Mouse (Mus musculus): ENCODE results near the gene Ankrd13d. TPM values are rescaled to one million over a fixed set of nuclear protein-coding genes. Genes with fewer than 3 reads are reported as not detected.

Ankrd13d gene
- polyA plus RNA-seq, 1 experiment from 2014 or later: 1.2 TPM

- Histone ChIP-seq H3K9ac (ENCODE audit: low read depth, low read length) (no peak overlapping the region), H3K27ac (ENCODE audit: low read length) (peak overlapping the region; percentile 16; the same call in 1 of the 2 replicates), H3K9me3 (replicated peaks; ENCODE audit: control insufficient read depth, low read length) (no peaks in the 10 kb centered on the region), H3K4me3 (ENCODE audit: low read depth, low read length) (peak overlapping the region; percentile 15; the same call in 1 of the 2 replicates), H3K4me1 (ENCODE audit: control insufficient read depth, low read depth, low read length) (peaks cover 50% of the 10 kb centered on the region), H3K27me3 (ENCODE audit: control insufficient read depth, insufficient read depth, low read depth, low read length) (no peaks in the 10 kb centered on the region), H3K4me2 (ENCODE audit: low read depth, low read length) (peak overlapping the region; percentile 87; the same call in 1 of the 2 replicates), H3K36me3 (ENCODE audit: control insufficient read depth, insufficient read depth) (no peaks in the 10 kb centered on the region)
- 59% methylated on average over 5 of the region's 5 CpGs for WGBS (ENCODE audit: insufficient replicate concordance)
- no peak for ATAC-seq (ENCODE audit: low read depth)
These were observed 20.7 kb upstream of the Ankrd13d start for GRCm38 (mm10) chr19:4303640-4303995.

GRCm38 (mm10) chr19:4302936-4303639, 20.2 kb upstream of the Ankrd13d start:
- Histone ChIP-seq H3K27me3 (ENCODE audit: control insufficient read depth, insufficient read depth, low read depth, low read length) (no peaks in the 10 kb centered on the region), H3K4me2 (ENCODE audit: low read depth, low read length) (peak overlapping the region; percentile 87), H3K27ac (ENCODE audit: low read length) (peak overlapping the region; percentile 57), H3K9ac (ENCODE audit: low read depth, low read length) (peak overlapping the region; percentile 11; the same call in 1 of the 2 replicates), H3K9me3 (replicated peaks; ENCODE audit: control insufficient read depth, low read length) (no peaks in the 10 kb centered on the region), H3K4me3 (ENCODE audit: low read depth, low read length) (peak overlapping the region; percentile 12; the same call in 1 of the 2 replicates), H3K36me3 (ENCODE audit: control insufficient read depth, insufficient read depth) (no peaks in the 10 kb centered on the region), H3K4me1 (ENCODE audit: control insufficient read depth, low read depth, low read length) (peaks cover 52% of the 10 kb centered on the region)
- 31% methylated on average over 7 of the region's 7 CpGs for WGBS (ENCODE audit: insufficient replicate concordance)
- ATAC-seq (ENCODE audit: low read depth): no peak

GRCm38 (mm10) chr19:4301735-4302651, 19.1 kb upstream of the Ankrd13d start:
- peak overlapping the region; percentile 72 for H3K27ac ChIP-seq (ENCODE audit: low read length)
- no peaks in the 10 kb centered on the region for H3K27me3 ChIP-seq (ENCODE audit: control insufficient read depth, insufficient read depth, low read depth, low read length)
- peaks cover 57% of the 10 kb centered on the region for H3K4me1 ChIP-seq (ENCODE audit: control insufficient read depth, low read depth, low read length)
- H3K9ac ChIP-seq (ENCODE audit: low read depth, low read length): peak overlapping the region; percentile 11; the same call in 1 of the 2 replicates
- H3K9me3 ChIP-seq (replicated peaks; ENCODE audit: control insufficient read depth, low read length): no peaks in the 10 kb centered on the region
- H3K4me3 ChIP-seq (ENCODE audit: low read depth, low read length): peak overlapping the region; percentile 27
- WGBS (ENCODE audit: insufficient replicate concordance): 32% methylated on average over 21 of the region's 21 CpGs
- no peak for ATAC-seq (ENCODE audit: low read depth)
- H3K36me3 ChIP-seq (ENCODE audit: control insufficient read depth, insufficient read depth): no peaks in the 10 kb centered on the region
- H3K4me2 ChIP-seq (ENCODE audit: low read depth, low read length): peak overlapping the region; percentile 87

- no peak for ATAC-seq (ENCODE audit: low read depth)
- Histone ChIP-seq H3K4me1 (ENCODE audit: control insufficient read depth, low read depth, low read length) (peaks cover 60% of the 10 kb centered on the region), H3K4me2 (ENCODE audit: low read depth, low read length) (peak overlapping the region; percentile 30), H3K4me3 (ENCODE audit: low read depth, low read length) (peak overlapping the region; percentile 27; the same call in 1 of the 2 replicates), H3K9me3 (replicated peaks; ENCODE audit: control insufficient read depth, low read length) (no peaks in the 10 kb centered on the region), H3K27me3 (ENCODE audit: control insufficient read depth, insufficient read depth, low read depth, low read length) (no peaks in the 10 kb centered on the region), H3K9ac (ENCODE audit: low read depth, low read length) (0 out of 2 replicates have a peak overlapping the region, but pooled peaks have one; percentile 3), H3K36me3 (ENCODE audit: control insufficient read depth, insufficient read depth) (no peaks in the 10 kb centered on the region), H3K27ac (ENCODE audit: low read length) (peak overlapping the region; percentile 83)
- WGBS (ENCODE audit: insufficient replicate concordance): 40% methylated on average over 11 of the region's 11 CpGs
These were observed 18.2 kb upstream of the Ankrd13d start for GRCm38 (mm10) chr19:4300852-4301734.

GRCm38 (mm10) chr19:4300271-4300704, 17.4 kb upstream of the Ankrd13d start:
- peak; percentile 59 for ATAC-seq (ENCODE audit: low read depth)
- 16% methylated on average over 7 of the region's 7 CpGs for WGBS (ENCODE audit: insufficient replicate concordance)
- Histone ChIP-seq H3K4me3 (ENCODE audit: low read depth, low read length) (no peak overlapping the region), H3K9me3 (replicated peaks; ENCODE audit: control insufficient read depth, low read length) (no peaks in the 10 kb centered on the region), H3K4me2 (ENCODE audit: low read depth, low read length) (peak overlapping the region; percentile 30), H3K9ac (ENCODE audit: low read depth, low read length) (no peak overlapping the region), H3K27me3 (ENCODE audit: control insufficient read depth, insufficient read depth, low read depth, low read length) (no peaks in the 10 kb centered on the region), H3K4me1 (ENCODE audit: control insufficient read depth, low read depth, low read length) (peaks cover 64% of the 10 kb centered on the region), H3K27ac (ENCODE audit: low read length) (peak overlapping the region; percentile 83), H3K36me3 (ENCODE audit: control insufficient read depth, insufficient read depth) (no peaks in the 10 kb centered on the region; the same call in 1 of the 2 replicates)

GRCm38 (mm10) chr19:4299574-4300270, 16.8 kb upstream of the Ankrd13d start:
- peaks cover 58% of the 10 kb centered on the region for H3K4me1 ChIP-seq (ENCODE audit: control insufficient read depth, low read depth, low read length)
- 38% methylated on average over 6 of the region's 6 CpGs for WGBS (ENCODE audit: insufficient replicate concordance)
- H3K9me3 ChIP-seq (replicated peaks; ENCODE audit: control insufficient read depth, low read length): no peaks in the 10 kb centered on the region

GRCm38 (mm10) chr19:4299126-4299525, 16.2 kb upstream of the Ankrd13d start:
- no peaks in the 10 kb centered on the region; the same call in 1 of the 2 replicates for H3K36me3 ChIP-seq (ENCODE audit: control insufficient read depth, insufficient read depth)
- WGBS (ENCODE audit: insufficient replicate concordance): 69% methylated on average over 7 of the region's 7 CpGs
- peaks cover 52% of the 10 kb centered on the region for H3K4me1 ChIP-seq (ENCODE audit: control insufficient read depth, low read depth, low read length)
- peak overlapping the region; percentile 83 for H3K27ac ChIP-seq (ENCODE audit: low read length)
- peak overlapping the region; percentile 28 for H3K4me2 ChIP-seq (ENCODE audit: low read depth, low read length)
- no peak overlapping the region for H3K9ac ChIP-seq (ENCODE audit: low read depth, low read length)
- no peak overlapping the region for H3K4me3 ChIP-seq (ENCODE audit: low read depth, low read length)
- no peaks in the 10 kb centered on the region for H3K9me3 ChIP-seq (replicated peaks; ENCODE audit: control insufficient read depth, low read length)
- no peak for ATAC-seq (ENCODE audit: low read depth)
- H3K27me3 ChIP-seq (ENCODE audit: control insufficient read depth, insufficient read depth, low read depth, low read length): no peaks in the 10 kb centered on the region

More at GRCm38 (mm10) chr19:4299574-4300270, 16.8 kb upstream of the Ankrd13d start:
- Histone ChIP-seq H3K36me3 (ENCODE audit: control insufficient read depth, insufficient read depth) (no peaks in the 10 kb centered on the region; the same call in 1 of the 2 replicates), H3K27me3 (ENCODE audit: control insufficient read depth, insufficient read depth, low read depth, low read length) (no peaks in the 10 kb centered on the region), H3K9ac (ENCODE audit: low read depth, low read length) (no peak overlapping the region), H3K4me3 (ENCODE audit: low read depth, low read length) (no peak overlapping the region), H3K4me2 (ENCODE audit: low read depth, low read length) (peak overlapping the region; percentile 28), H3K27ac (ENCODE audit: low read length) (peak overlapping the region; percentile 83)
- ATAC-seq (ENCODE audit: low read depth): no peak

All from liver, embryonic 16.5 days (tissue).